Mouse (Mus musculus) A20 (cell line): ENCODE data around the gene Cenpa.

Experiments
- DNase-seq: peaks from one replicate; pipeline ENCODE4 v3.0.0-alpha.2; 2011; ENCODE audit warnings: low read depth, low spot score

Gene Cenpa

DNA sequence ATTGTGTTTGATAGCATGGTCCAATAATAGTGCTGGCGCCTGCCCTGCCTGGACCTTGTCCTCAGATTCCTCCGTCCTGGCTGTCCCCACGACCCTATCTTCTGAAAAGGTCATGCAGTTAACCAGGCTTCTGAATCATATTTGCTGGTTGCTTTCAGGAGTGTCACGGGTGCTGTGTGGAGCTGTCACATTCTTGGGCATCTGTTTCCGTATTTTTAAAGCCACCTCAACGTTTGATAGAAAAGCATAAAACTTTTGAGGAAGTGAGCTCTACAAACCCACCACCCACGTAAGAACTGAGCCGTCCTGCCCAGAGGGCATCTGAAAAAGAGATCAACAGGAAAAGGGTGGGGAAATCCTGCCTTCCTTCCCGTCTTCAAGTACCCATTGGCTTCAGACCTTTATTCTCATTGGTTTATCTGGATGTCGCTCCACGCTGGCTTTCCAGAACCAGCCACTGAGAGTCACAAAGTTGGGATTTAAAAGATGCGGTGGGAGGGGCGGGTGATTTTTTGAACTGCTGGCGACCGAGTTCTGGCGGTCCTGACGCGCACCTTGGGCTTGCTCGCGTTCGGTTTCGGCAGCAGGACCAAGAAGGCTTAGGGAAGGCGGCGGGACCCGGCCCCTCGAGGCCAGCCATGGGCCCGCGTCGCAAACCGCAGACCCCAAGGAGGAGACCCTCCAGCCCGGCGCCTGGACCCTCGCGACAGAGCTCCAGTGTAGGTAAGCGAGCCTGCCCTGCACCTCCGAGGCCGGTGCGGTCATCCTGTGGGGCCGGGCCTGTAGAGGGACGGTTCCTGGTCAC is at the start of gene Cenpa:
TSS of gene Cenpa (plus strand) at position 387 of the 805 bp plus-strand sequence.
- DNase-seq: peak; percentile 97

GRCm38 (mm10) chr5:30617357-30617756 is 49.2 kb upstream of the Cenpa start:
- DNase-seq: no peak

DNA sequence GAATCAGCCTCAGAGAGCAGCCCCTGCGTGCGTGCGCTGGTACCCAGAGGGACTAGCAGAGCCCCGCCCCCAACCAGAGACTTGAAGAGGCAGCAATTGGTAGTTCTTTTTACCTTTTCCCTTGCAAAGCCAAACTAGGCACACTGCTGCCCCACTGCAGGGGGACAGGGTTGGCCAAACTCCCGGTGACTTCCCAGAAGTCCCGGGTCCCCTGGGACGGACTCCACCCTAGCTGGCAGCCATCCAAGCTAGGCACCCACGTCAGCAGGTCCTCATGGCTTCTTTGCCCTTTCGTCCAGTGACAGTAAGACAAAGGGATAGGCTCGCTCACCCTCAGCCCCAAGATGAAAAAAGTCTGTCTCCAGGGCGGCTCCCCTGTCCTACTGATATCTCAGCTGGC is 48.7 kb upstream of the Cenpa start:
- DNase-seq: no peak

- no peak for DNase-seq
Observed at GRCm38 (mm10) chr5:30618376-30619003, 48.1 kb upstream of the Cenpa start.

GRCm38 (mm10) chr5:30619211-30619610 is 47.4 kb upstream of the Cenpa start:
- no peak for DNase-seq

DNA sequence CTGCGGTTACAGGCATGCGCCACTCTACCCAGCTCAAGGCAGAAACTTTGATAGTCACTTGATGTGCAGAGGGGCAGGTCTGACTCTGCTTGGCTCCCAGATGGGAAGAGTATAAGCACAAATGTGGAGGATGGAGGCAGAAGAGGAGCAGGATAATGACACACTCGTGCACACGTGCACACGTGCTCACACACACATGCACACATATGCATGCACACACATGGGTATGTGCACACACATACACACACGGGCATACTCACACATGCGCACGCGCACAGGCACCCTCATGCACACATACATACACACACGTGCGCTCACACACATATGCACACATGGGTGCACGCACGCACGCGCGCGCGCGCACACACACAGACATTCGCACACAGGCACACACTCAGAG is 46.0 kb upstream of the Cenpa start:
- no peak for DNase-seq

DNA sequence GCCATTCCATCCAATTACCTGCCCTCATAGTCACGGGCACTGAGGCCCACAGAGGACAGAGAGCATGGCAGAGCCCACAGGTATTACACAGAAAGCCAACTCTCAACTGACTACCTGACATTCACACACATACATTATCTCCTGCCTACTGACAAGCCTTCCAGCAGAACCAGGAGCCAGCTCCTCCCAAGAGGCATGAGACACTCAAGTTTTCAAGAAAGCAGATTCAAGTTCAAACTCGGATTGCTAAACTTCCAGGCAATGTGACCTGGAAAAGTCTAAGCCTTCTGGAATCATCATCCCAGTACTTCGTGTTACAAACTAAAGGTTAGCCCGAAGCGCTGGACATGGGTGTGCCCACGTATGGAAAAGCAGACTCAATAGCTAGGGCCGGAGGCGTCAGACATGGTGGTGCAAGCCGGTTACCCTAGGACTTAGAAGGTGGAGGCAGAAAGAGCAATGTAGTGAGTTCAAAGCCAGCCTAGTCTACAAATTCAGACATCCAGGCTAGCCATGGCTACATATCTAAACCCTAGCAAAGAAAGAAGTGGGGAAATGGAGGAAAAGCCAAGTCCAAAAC is 45.3 kb upstream of the Cenpa start:
- DNase-seq: no peak

DNA sequence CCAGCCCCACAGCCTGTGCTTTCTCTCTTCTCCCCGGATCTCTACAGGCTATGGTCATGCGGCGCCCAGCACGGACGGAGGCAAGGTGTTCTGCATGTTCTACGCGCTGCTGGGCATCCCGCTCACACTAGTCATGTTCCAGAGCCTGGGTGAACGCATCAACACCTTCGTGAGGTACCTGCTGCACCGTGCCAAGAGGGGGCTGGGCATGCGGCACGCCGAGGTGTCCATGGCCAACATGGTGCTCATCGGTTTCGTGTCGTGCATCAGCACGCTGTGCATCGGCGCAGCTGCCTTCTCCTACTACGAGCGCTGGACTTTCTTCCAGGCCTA is 44.8 kb upstream of the Cenpa start:
- no peak for DNase-seq

- DNase-seq: no peak
Observed at GRCm38 (mm10) chr5:30622177-30622840, 44.3 kb upstream of the Cenpa start.

- no peak for DNase-seq
Observed at GRCm38 (mm10) chr5:30622841-30623185, 43.8 kb upstream of the Cenpa start.

DNA sequence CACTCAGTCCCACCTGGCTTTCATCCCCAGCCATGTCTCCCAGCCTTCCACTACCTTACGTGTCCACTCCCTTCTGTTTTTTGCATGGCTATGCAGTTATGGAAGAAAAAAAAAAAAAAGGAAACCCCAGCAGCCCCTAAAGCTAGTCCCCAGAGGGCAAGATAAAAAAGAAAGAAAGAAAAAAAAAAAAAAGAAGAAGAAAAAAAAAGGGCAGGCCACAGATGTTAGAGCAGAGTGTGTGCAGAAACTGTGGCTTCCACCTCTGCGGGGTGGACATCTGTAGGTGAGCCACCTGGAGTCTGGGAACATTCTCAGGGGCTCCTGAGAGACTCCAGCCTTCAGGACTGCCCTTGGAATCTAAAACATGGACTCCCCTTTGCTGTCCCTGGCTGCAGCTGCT is 43.2 kb upstream of the Cenpa start:
- DNase-seq: no peak

- DNase-seq: no peak
Observed at GRCm38 (mm10) chr5:30624311-30624710, 42.3 kb upstream of the Cenpa start.

GRCm38 (mm10) chr5:30624908-30625307 is 41.7 kb upstream of the Cenpa start:
- no peak for DNase-seq

- no peak for DNase-seq
Observed at GRCm38 (mm10) chr5:30625379-30625778, 41.2 kb upstream of the Cenpa start.

DNA sequence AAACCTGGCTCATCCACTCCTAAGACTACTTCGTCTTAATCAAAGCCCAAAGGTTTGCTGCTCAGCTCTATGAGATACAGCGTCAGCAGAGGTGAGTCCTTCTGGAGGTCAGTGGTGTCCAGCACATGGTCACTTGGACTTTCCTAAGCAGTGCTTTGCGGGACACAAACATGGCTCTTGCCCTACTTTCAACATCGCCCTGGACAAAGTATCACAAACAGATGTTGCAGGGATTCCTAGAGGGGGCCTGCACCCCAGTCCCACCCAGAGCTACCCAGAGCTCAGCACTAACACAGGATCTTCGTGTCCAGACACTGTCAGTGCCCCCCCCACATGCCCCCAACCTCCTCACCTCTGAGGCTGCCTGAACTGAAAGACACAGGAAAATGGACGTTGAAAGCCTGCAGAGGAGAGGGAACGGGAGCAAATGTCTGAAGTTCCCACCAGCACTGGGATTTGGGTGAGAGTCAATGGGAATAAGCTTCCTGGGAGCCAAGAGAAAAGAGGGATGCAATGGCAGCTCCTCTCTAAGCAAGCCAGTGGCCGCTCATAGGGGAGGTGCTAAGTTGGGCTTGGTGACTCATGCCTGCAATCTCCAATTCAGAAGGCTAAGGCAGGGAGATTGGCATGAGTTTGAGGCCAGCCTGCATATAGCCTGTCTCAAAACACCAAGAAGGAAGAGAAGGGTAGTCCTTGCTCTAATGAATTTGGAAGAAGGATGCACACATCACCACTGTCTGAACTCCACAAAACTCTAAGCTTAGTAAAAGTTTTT is 40.1 kb upstream of the Cenpa start:
- DNase-seq: no peak

DNA sequence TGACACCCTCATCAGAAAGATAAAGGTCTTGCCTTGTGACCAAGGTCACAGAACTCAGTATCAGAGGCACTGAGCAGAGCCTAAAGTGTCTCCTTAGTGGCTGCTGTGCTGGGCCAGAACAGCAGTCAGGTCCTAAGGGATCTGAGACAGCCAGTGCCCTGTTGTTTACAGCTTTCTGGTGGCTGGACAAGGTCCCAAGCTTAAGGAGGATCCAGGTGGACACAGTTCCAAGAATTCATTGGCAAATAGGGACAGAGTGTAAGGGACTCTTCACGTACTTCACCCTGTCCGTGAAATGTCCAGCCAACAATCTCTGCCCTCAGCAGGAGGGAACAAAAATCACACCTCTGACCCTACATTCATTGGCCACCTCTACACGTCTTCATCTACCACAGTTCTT is 38.1 kb upstream of the Cenpa start:
- no peak for DNase-seq

DNA sequence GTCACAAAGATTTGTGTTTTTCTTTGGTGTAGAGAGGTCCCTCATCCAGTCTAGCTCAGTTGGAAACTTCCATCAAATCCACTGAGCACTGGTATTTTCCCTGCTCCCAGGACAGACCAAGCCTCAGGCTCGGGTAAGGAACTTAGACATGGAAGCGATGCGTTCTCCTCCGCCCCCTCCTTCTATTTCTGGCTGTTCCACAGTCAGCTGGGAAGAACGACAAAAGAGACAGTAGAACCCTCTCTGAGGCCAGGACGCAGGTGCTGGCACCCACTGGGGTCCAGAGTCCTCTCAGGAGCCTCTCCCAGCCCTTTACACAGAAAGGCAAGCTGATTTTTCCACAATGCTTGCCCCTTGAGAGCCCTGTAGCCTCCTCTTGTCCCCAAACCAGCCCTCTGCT is 36.2 kb upstream of the Cenpa start:
- DNase-seq: no peak

DNA sequence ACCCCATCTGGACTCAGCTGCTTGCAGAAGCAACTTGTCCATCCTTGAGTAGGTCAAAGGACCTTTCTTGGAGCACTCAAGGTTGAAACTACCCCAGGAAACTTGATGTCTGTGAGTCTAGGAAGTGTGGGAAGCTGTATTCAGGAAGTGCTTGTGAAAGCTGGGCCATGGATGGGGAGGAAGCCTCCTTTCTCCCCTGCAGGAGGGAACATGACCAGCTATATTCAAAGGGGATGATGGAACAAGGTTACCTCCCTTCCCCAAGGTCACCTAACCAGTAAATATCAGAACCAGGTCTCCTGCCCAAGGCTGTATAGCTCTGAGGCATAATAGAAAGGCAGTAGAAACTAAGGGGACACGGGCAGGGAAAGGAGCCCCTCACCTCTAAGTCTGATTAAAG is 34.4 kb upstream of the Cenpa start:
- no peak for DNase-seq

GRCm38 (mm10) chr5:30636994-30637393 is 29.6 kb upstream of the Cenpa start:
- DNase-seq: no peak

- peak; percentile 77 for DNase-seq
Observed at GRCm38 (mm10) chr5:30638041-30638440, 28.5 kb upstream of the Cenpa start.

DNA sequence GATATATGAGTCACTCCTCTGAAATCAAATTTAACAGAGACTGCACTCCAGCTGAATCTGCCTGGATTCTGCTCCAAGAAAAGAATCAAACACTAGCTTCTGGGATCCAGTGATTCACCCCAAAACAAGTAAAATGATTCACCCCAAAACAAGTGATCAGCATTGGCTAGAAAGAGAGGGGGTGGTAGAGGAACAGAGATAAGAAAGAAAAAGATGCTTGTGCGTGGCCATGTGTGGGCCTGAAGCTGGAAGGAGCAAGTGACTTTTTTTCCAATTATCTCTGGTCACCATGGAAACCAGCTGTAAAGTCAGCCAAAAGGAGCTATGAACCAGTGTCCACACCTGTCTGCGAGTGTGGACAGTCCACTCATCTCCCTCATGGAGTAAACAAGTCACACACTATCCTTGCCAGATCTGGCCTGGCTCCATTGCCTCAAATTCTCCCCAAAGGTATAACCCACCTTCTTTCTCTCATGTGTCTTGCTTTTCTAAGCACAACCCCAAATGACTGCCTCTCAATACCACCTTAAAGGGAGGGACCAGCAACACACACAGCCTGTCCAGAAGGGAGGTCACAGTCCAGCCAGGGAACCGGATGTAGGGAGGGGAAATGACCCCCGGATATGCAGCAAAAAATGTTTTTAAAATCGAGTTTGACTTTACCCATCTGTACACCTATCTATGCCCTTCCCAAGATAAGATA is 22.9 kb upstream of the Cenpa start:
- DNase-seq: no peak
